Mouse (Mus musculus) stomach, embryonic 14.5 days (tissue): ENCODE results near the gene Ccdc191. TPM values are rescaled to one million over a fixed set of nuclear protein-coding genes. Genes with fewer than 3 reads are reported as not detected.
A peak's percentile ranks its signal among the peaks of the same experiment; 100 is the strongest.

Experiments
- ATAC-seq: fragments of 200-750 bp; cut with Nextera tagmentation; 2 replicates; pipeline ENCODE4 v1.8.0; 2017; ENCODE audit warnings: low read depth, moderate TSS enrichment; ENCODE audit not compliant: insufficient number of reproducible peaks, insufficient read depth, low FRiP score
- H3K27ac ChIP-seq: fragments of 300-500 bp; sonication (generic); 2 replicates; pipeline ENCODE4 v1.5.1; 2014; ENCODE audit warnings: mild to moderate bottlenecking, low read length, moderate library complexity, mixed read lengths
- H3K27me3 ChIP-seq: fragments of 300-500 bp; sonication (generic); 2 replicates; pipeline ENCODE4 v1.6.1; 2014; ENCODE audit warnings: low read length, control low read depth, mixed read lengths; ENCODE audit not compliant: control insufficient read depth, insufficient read depth
- H3K36me3 ChIP-seq: fragments of 300-500 bp; sonication (generic); 2 replicates; pipeline ENCODE4 v1.6.1; 2014; ENCODE audit warnings: mild to moderate bottlenecking, control low read depth, low read length, moderate library complexity, mixed read lengths; ENCODE audit not compliant: control insufficient read depth, insufficient read depth
- H3K4me1 ChIP-seq: fragments of 300-500 bp; sonication (generic); 2 replicates; pipeline ENCODE4 v1.6.1; 2014; ENCODE audit warnings: low read length, control low read depth, mixed read lengths; ENCODE audit not compliant: control insufficient read depth, insufficient read depth
- H3K4me2 ChIP-seq: fragments of 300-500 bp; sonication (generic); replicated peaks from 2 replicates; pipeline ENCODE4 v1.6.1; 2014; ENCODE audit warnings: low read depth, low read length, control low read depth
- H3K4me3 ChIP-seq: fragments of 300-500 bp; sonication (generic); 2 replicates; pipeline ENCODE4 v1.5.1; 2014; ENCODE audit warnings: low read depth, low read length, control low read depth
- H3K9ac ChIP-seq: fragments of 300-500 bp; sonication (generic); replicated peaks from 2 replicates; pipeline ENCODE4 v1.6.1; 2014; ENCODE audit warnings: low read depth, mild to moderate bottlenecking, control low read depth, low read length, moderate library complexity, mixed read lengths
- H3K9me3 ChIP-seq: fragments of 300-500 bp; sonication (generic); 2 replicates; pipeline ENCODE4 v1.6.1; 2016; ENCODE audit warnings: low read depth, low read length, control low read depth; ENCODE audit not compliant: control insufficient read depth
- WGBS: fragments of 180-500 bp; shearing (Covaris S2); extraction: QIAGEN DNeasy Blood & Tissue Kit; methylation state at CpG from one replicate; pipeline ENCODE4 v1.1.7; 2014; 5-methylcytosine and 5-hydroxymethylcytosine counted together
- polyA plus RNA-seq: library from polyadenylated mRNA; unstranded; fragments of >200 nt; fragmentation: Nextera tagmentation; extraction: Ambion mirVana; gene quantifications from 2 replicates; pipeline ENCODE4 v1.2.1, GENCODE M21; 2014

Ccdc191 gene
- polyA plus RNA-seq, 1 experiment from 2014 or later, result 8.9 TPM

DNA sequence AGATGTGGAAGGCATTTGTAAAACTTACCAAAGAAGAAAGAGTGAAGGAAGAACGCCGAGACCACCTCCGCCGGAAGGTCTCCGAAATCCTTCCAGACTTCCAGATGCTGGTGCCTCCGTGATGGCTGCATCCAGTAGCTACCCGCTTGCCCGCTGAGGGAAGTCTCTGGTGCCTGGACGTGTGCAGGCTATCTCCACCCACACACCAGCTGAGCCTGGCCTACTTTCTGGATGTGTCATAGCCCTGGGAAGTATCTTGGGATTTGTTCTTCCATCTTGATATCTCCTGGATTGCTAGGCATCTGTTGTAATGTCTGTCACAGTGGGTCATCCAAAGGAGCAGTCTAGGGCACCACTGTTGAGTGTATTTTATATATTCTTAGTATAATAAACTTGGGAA is 73.7 kb downstream of the Ccdc191 start:
- Histone ChIP-seq H3K4me1 (no peaks in the 10 kb centered on the region), H3K4me2 (no peak overlapping the region), H3K27me3 (no peaks in the 10 kb centered on the region)

GRCm38 (mm10) chr16:43963780-43964179 is 74.2 kb downstream of the Ccdc191 start:
- no peak overlapping the region for H3K4me3 ChIP-seq
- no peak overlapping the region for H3K27ac ChIP-seq
- ATAC-seq, result no peak
- no peak overlapping the region for H3K4me2 ChIP-seq
- no peak overlapping the region for H3K9ac ChIP-seq
- no peaks in the 10 kb centered on the region for H3K4me1 ChIP-seq
- H3K36me3 ChIP-seq, result no peaks in the 10 kb centered on the region
- no peaks in the 10 kb centered on the region for H3K9me3 ChIP-seq
- whole genome bisulfite sequencing, result 77% methylated on average over 3 of the region's 3 CpGs
- H3K27me3 ChIP-seq, result no peaks in the 10 kb centered on the region

More for the DNA sequence above, 73.7 kb downstream of the Ccdc191 start:
- Histone ChIP-seq H3K36me3 (no peaks in the 10 kb centered on the region), H3K4me3 (no peak overlapping the region), H3K27ac (no peak overlapping the region), H3K9me3 (no peaks in the 10 kb centered on the region), H3K9ac (no peak overlapping the region)
- 93% methylated on average over 9 of the region's 9 CpGs for WGBS
- no peak for ATAC-seq

- Histone ChIP-seq H3K27ac (no peak overlapping the region), H3K4me1 (no peaks in the 10 kb centered on the region), H3K36me3 (no peaks in the 10 kb centered on the region), H3K27me3 (no peaks in the 10 kb centered on the region), H3K9ac (no peak overlapping the region), H3K4me2 (no peak overlapping the region), H3K4me3 (no peak overlapping the region), H3K9me3 (no peaks in the 10 kb centered on the region)
- 91% methylated on average over 13 of the region's 13 CpGs for WGBS
- no peak for ATAC-seq
Observed at GRCm38 (mm10) chr16:43965781-43966389, 76.3 kb downstream of the Ccdc191 start.

- no peak overlapping the region for H3K4me3 ChIP-seq
- no peak overlapping the region for H3K9ac ChIP-seq
- no peak overlapping the region for H3K27ac ChIP-seq
- H3K27me3 ChIP-seq, result no peaks in the 10 kb centered on the region; the same call in 1 of the 2 replicates
- H3K4me1 ChIP-seq, result no peaks in the 10 kb centered on the region
- H3K36me3 ChIP-seq, result no peaks in the 10 kb centered on the region
- H3K4me2 ChIP-seq, result no peak overlapping the region
- no peaks in the 10 kb centered on the region for H3K9me3 ChIP-seq
- WGBS, result 69% methylated on average over 3 of the region's 3 CpGs
- ATAC-seq, result no peak
Observed at GRCm38 (mm10) chr16:43970426-43970825, 80.8 kb downstream of the Ccdc191 start.

- 91% methylated on average over 11 of the region's 11 CpGs for WGBS
Observed at GRCm38 (mm10) chr16:43971189-43971588, 81.6 kb downstream of the Ccdc191 start.

DNA sequence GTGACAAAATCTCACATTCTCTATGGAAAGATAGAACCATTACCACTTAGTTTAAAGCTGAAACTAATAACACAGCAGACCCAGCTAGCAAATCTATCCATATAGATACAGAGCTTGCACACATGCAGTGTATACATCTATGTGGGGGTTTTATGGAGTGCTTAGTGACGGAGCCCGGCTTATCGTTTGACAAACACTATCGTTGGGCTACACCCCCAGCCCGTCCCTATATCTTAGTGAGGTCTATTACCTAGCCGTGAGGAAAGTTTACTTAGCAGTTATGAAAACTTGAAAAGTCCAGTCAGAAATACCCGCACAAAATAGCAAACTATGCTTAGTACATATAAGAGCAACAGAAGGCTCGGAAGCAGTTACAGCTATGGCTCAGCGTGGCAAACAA is 82.1 kb downstream of the Ccdc191 start:
- Histone ChIP-seq H3K9ac (no peak overlapping the region), H3K4me2 (no peak overlapping the region), H3K27me3 (no peaks in the 10 kb centered on the region; the same call in 1 of the 2 replicates), H3K4me3 (no peak overlapping the region), H3K4me1 (no peaks in the 10 kb centered on the region), H3K36me3 (no peaks in the 10 kb centered on the region), H3K9me3 (no peaks in the 10 kb centered on the region), H3K27ac (no peak overlapping the region)
- ATAC-seq, result peak; percentile 59; the same call in 1 of the 2 replicates
- 75% methylated on average over 9 of the region's 9 CpGs for WGBS

More at GRCm38 (mm10) chr16:43971189-43971588, 81.6 kb downstream of the Ccdc191 start:
- no peaks in the 10 kb centered on the region; the same call in 1 of the 2 replicates for H3K27me3 ChIP-seq
- no peaks in the 10 kb centered on the region for H3K4me1 ChIP-seq
- H3K9me3 ChIP-seq, result no peaks in the 10 kb centered on the region
- H3K4me3 ChIP-seq, result no peak overlapping the region
- no peak for ATAC-seq
- no peak overlapping the region for H3K27ac ChIP-seq
- no peak overlapping the region for H3K9ac ChIP-seq
- H3K4me2 ChIP-seq, result no peak overlapping the region
- no peaks in the 10 kb centered on the region for H3K36me3 ChIP-seq

- H3K4me2 ChIP-seq, result no peak overlapping the region
- H3K4me1 ChIP-seq, result no peaks in the 10 kb centered on the region
- no peak overlapping the region for H3K9ac ChIP-seq
- ATAC-seq, result no peak
- H3K27ac ChIP-seq, result no peak overlapping the region
- 84% methylated on average over 2 of the region's 2 CpGs for WGBS
- no peaks in the 10 kb centered on the region; the same call in 1 of the 2 replicates for H3K27me3 ChIP-seq
- H3K9me3 ChIP-seq, result no peaks in the 10 kb centered on the region
- H3K36me3 ChIP-seq, result no peaks in the 10 kb centered on the region
- H3K4me3 ChIP-seq, result no peak overlapping the region
Observed at GRCm38 (mm10) chr16:43972391-43972790, 82.8 kb downstream of the Ccdc191 start.

DNA sequence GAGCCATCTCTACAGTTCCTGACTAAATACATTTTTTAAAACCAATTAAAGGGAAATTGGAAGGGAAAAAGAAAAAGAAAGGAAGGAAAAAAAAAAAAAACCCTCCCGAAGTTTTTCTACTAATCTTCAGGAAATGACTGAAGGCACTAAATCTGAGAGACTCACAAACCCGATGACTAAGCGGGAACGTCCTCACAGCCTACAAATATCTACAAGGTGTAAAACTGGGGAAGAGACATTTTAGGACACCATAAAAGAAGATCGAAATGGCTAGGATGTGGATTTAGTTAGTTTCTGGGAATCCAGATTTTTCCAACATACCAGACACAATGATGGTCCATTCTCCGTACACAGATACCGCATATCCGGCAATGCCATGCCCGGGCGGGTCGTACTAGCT is 83.5 kb downstream of the Ccdc191 start:
- ATAC-seq, result no peak
- H3K9me3 ChIP-seq, result no peaks in the 10 kb centered on the region
- no peak overlapping the region for H3K9ac ChIP-seq
- H3K27me3 ChIP-seq, result no peaks in the 10 kb centered on the region; the same call in 1 of the 2 replicates
- H3K4me2 ChIP-seq, result no peak overlapping the region
- 93% methylated on average over 11 of the region's 11 CpGs for WGBS
- H3K4me3 ChIP-seq, result no peak overlapping the region
- H3K27ac ChIP-seq, result no peak overlapping the region
- H3K4me1 ChIP-seq, result no peaks in the 10 kb centered on the region
- no peaks in the 10 kb centered on the region for H3K36me3 ChIP-seq
